Mouse (Mus musculus) cerebellum, adult 2 months (tissue): Measurements from ENCODE around the gene Pdss2. TPM values are rescaled to one million over a fixed set of nuclear protein-coding genes. Genes with fewer than 3 reads are reported as not detected.
A peak's percentile ranks its signal among the peaks of the same experiment; 100 is the strongest.

ENCODE experiments used
- DNase-seq, 2 experiments: peaks; one replicate each; pipeline ENCODE4 v3.0.0; 2021
- H3K27ac ChIP-seq: fragments of 200-500 bp; 2 replicates; pipeline ENCODE4 v1.5.1; 2012; ENCODE audit warnings: low read length, control low read depth, inconsistent platforms; ENCODE audit not compliant: insufficient read depth
- H3K27me3 ChIP-seq: fragments of 200-500 bp; 2 replicates; pipeline ENCODE4 v1.6.1; 2012; ENCODE audit warnings: inconsistent platforms, mild to moderate bottlenecking, low read length, moderate library complexity; ENCODE audit not compliant: control insufficient read depth, insufficient read depth
- H3K4me1 ChIP-seq: fragments of 200-500 bp; 2 replicates; pipeline ENCODE4 v1.6.1; 2011; ENCODE audit warnings: low read length; ENCODE audit not compliant: control insufficient read depth, insufficient read depth
- H3K4me3 ChIP-seq: fragments of 200-500 bp; replicated peaks from 2 replicates; pipeline ENCODE3; 2011; ENCODE audit warnings: mild to moderate bottlenecking, low read depth, low read length, control low read depth; ENCODE audit not compliant: insufficient read depth
- CTCF ChIP-seq: fragments of 200-500 bp; IDR thresholded peaks from 2 replicates; pipeline ENCODE4 v1.5.1; 2011; ENCODE audit warnings: low read depth, mild to moderate bottlenecking, control low read depth, low read length, moderate library complexity, borderline replicate concordance; ENCODE audit not compliant: insufficient read depth
- POLR2A ChIP-seq: fragments of 200-500 bp; IDR thresholded peaks from 2 replicates; pipeline ENCODE4 v1.6.1; 2011; ENCODE audit warnings: low read length, control low read depth, borderline replicate concordance; ENCODE audit not compliant: insufficient read depth
- WGBS: fragments of 180-500 bp; shearing (Covaris S2); methylation state at CpG from one replicate; pipeline ENCODE4 v1.1.7; 2018; 5-methylcytosine and 5-hydroxymethylcytosine counted together
- polyA plus RNA-seq: library from polyadenylated mRNA; depleted of rRNA; stranded (reverse); fragments of >200 nt; gene quantifications from 2 replicates; pipeline ENCODE4 v1.2.3, GENCODE M21; 2012

The Pdss2 gene
- polyA plus RNA-seq, 1 experiment, result 13.7 TPM

DNA sequence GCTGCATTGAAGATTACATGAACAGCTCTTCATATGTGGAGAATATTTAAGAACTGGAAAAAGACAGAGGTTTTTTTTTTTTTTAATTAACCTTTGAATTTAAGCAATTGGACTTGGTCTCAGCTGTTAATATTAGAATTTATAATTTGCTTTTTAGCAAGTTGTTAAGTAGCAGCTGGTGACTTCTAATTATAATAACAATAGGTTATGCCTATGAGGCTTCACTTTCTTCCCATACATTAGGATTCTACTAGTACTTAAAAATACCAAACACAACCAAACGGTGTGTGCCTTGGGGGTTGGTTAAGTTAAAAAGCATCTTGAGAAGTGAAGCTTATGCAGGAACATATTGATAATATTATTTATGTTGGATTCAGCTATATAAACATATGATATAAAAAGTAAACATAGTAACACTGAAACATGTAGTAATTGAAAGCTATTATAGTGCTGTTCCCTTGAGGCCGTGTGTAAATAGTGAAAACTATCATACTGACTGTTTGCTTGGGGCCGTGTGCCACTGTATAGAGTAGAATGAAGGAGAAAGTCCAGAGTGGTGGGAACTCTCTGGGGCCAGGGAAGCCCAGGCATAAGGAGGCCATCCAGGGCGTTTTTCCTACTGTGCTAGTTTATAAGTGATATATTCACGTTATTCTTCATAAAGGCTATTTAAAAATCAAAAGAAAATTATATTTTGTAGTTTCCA, 87.0 kb downstream of the Pdss2 start:
- H3K27me3 ChIP-seq, result no peaks in the 10 kb centered on the region
- TF ChIP-seq CTCF, result no peak
- TF ChIP-seq POLR2A, result no peak
- WGBS, result 84% methylated on average over 5 of the region's 5 CpGs
- H3K27ac ChIP-seq, result no peak overlapping the region
- no peak for DNase-seq
- peaks cover 6% of the 10 kb centered on the region for H3K4me1 ChIP-seq
- H3K4me3 ChIP-seq, result no peak overlapping the region

GRCm38 (mm10) chr10:43310781-43311392, 89.6 kb downstream of the Pdss2 start:
- H3K27ac ChIP-seq, result no peak overlapping the region
- H3K27me3 ChIP-seq, result no peaks in the 10 kb centered on the region
- WGBS, result 26% methylated on average over 10 of the region's 10 CpGs
- peak; percentile 22 to 29 for DNase-seq
- peaks cover 6% of the 10 kb centered on the region for H3K4me1 ChIP-seq
- H3K4me3 ChIP-seq, result no peak overlapping the region
- TF ChIP-seq CTCF, result no peak
- no peak for TF ChIP-seq POLR2A

DNA sequence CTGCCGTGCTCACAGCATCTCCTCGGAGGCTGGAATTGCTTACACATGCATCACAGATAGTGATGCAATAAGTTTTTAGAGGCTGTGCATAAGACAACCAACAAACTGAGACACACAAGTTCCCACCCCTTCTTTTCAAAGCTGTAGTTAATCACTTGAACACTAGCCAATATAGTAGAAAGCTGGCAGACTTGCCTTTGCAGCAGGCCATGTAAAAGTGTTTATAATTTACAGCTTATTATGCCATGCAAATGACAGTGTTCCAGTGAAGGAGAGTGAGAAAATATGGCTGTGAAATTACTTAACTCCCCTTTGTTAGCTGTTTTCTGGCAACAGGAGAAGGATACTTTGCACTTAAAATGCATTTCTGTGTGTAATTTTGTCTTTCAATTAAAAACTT, 90.9 kb downstream of the Pdss2 start:
- TF ChIP-seq CTCF (no peak), POLR2A (no peak)
- 52% methylated on average over 2 of the region's 2 CpGs for WGBS
- Histone ChIP-seq H3K4me3 (no peak overlapping the region), H3K27ac (no peak overlapping the region), H3K27me3 (no peaks in the 10 kb centered on the region), H3K4me1 (peaks cover 6% of the 10 kb centered on the region)
- no peak for DNase-seq

DNA sequence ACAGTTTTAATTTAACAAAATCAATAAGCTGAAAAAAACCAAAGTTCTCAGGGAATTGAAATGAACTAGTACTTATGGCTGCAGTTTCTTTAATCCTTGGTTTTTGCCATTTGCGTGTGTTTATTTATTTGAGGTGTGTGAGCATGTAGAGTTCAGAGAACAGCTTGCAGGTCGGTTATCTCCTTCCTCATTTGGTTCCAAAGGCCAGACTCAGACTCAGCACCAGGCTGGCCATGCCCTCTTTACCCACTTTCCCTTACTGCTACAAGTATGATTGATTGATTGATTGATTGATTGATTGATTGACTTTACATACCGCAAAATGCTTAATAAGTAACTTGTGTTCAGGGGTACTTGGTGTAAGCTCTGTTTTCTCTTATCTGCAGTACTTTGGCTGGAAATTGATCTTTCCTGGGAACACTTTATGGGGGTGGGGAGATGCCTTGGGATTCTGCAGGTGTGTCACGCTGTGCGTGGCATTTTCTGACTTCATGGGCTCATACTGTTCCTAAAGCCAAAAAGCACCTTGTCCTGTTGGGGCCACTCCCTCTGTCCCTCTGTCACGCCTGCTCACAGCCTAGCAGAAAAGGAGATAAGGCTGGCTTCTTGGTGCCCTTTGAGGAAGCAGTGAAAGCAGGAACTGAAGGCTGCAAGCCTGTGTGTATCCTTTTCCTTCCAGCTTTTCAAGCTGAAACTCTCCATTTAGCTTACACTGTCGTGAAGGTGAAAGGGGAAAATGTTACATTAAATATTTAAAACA, 91.6 kb downstream of the Pdss2 start:
- Histone ChIP-seq H3K4me1 (peaks cover 6% of the 10 kb centered on the region), H3K27ac (no peak overlapping the region), H3K27me3 (no peaks in the 10 kb centered on the region), H3K4me3 (no peak overlapping the region)
- DNase-seq, result no peak
- no peak for TF ChIP-seq POLR2A
- 74% methylated on average over 7 of the region's 7 CpGs for WGBS

DNA sequence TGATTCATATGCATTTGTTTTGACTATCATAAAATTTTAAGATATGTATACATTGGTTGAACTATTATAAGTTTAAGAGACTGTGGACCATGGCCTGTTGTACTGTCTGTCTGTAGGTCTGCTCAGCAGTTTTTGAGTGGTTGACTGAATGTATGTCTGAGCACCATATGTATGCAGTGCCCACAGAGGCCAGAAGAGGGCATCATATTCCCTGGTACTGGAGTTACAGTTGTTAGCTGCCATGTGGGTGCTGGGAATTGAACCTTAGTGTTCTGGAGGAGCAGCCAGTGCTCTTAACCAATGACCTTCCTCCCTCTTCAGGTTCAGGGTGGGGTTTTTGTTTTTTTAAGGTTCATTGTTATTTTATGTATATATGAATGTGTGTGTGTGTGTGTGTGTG, 93.9 kb downstream of the Pdss2 start:
- Histone ChIP-seq H3K4me1 (peaks cover 6% of the 10 kb centered on the region), H3K27ac (no peak overlapping the region), H3K4me3 (no peak overlapping the region), H3K27me3 (no peaks in the 10 kb centered on the region)
- no peak for TF ChIP-seq POLR2A
- no peak for TF ChIP-seq CTCF
- no peak for DNase-seq

- TF ChIP-seq POLR2A (no peak), CTCF (no peak)
- Histone ChIP-seq H3K27ac (no peak overlapping the region), H3K27me3 (no peaks in the 10 kb centered on the region), H3K4me1 (no peaks in the 10 kb centered on the region; the same call in 1 of the 2 replicates), H3K4me3 (no peak overlapping the region)
- no peak for DNase-seq
- WGBS, result 42% methylated on average over 9 of the region's 9 CpGs
These were observed 96.2 kb downstream of the Pdss2 start for GRCm38 (mm10) chr10:43317327-43317951.

DNA sequence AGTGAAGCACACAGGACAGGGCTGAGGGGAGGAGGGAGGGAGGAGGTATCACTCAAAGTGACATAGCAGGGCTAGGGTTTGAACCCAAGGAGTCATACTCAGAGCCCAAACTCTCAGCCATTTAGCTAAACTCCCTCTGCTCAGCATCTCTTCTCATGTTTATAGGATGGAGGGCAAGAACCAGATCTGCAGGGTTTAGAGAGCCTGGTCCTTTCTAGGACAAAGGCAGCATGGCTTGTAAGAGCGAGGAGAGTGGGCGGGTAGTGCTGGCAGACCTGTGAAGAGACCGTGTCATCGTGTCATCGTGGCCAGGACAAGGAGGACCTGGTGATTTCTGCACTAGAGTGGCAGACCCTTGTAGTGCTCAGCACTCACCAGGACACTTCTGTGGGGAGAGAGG, 99.7 kb downstream of the Pdss2 start:
- no peak for DNase-seq
- H3K4me3 ChIP-seq, result no peak overlapping the region
- no peaks in the 10 kb centered on the region; the same call in 1 of the 2 replicates for H3K4me1 ChIP-seq
- H3K27ac ChIP-seq, result no peak overlapping the region
- no peak for TF ChIP-seq POLR2A
- TF ChIP-seq CTCF, result no peak
- no peaks in the 10 kb centered on the region for H3K27me3 ChIP-seq
- 78% methylated on average over 5 of the region's 5 CpGs for WGBS
